Mouse (Mus musculus) stomach, embryonic 14.5 days (tissue): ENCODE data around the gene Nt5dc1. TPM values are rescaled to one million over a fixed set of nuclear protein-coding genes. Genes with fewer than 3 reads are reported as not detected.

Experiments
- ATAC-seq: fragments of 200-750 bp; cut with Nextera tagmentation; 2 replicates; pipeline ENCODE4 v1.8.0; 2017; ENCODE audit warnings: low read depth, moderate TSS enrichment; ENCODE audit not compliant: insufficient number of reproducible peaks, insufficient read depth, low FRiP score
- H3K27ac ChIP-seq: fragments of 300-500 bp; sonication (generic); 2 replicates; pipeline ENCODE4 v1.5.1; 2014; ENCODE audit warnings: mild to moderate bottlenecking, low read length, moderate library complexity, mixed read lengths
- H3K27me3 ChIP-seq: fragments of 300-500 bp; sonication (generic); 2 replicates; pipeline ENCODE4 v1.6.1; 2014; ENCODE audit warnings: low read length, control low read depth, mixed read lengths; ENCODE audit not compliant: control insufficient read depth, insufficient read depth
- H3K36me3 ChIP-seq: fragments of 300-500 bp; sonication (generic); 2 replicates; pipeline ENCODE4 v1.6.1; 2014; ENCODE audit warnings: mild to moderate bottlenecking, control low read depth, low read length, moderate library complexity, mixed read lengths; ENCODE audit not compliant: control insufficient read depth, insufficient read depth
- H3K4me1 ChIP-seq: fragments of 300-500 bp; sonication (generic); 2 replicates; pipeline ENCODE4 v1.6.1; 2014; ENCODE audit warnings: low read length, control low read depth, mixed read lengths; ENCODE audit not compliant: control insufficient read depth, insufficient read depth
- H3K4me2 ChIP-seq: fragments of 300-500 bp; sonication (generic); replicated peaks from 2 replicates; pipeline ENCODE4 v1.6.1; 2014; ENCODE audit warnings: low read depth, low read length, control low read depth
- H3K4me3 ChIP-seq: fragments of 300-500 bp; sonication (generic); 2 replicates; pipeline ENCODE4 v1.5.1; 2014; ENCODE audit warnings: low read depth, low read length, control low read depth
- H3K9ac ChIP-seq: fragments of 300-500 bp; sonication (generic); replicated peaks from 2 replicates; pipeline ENCODE4 v1.6.1; 2014; ENCODE audit warnings: low read depth, mild to moderate bottlenecking, control low read depth, low read length, moderate library complexity, mixed read lengths
- H3K9me3 ChIP-seq: fragments of 300-500 bp; sonication (generic); 2 replicates; pipeline ENCODE4 v1.6.1; 2016; ENCODE audit warnings: low read depth, low read length, control low read depth; ENCODE audit not compliant: control insufficient read depth
- WGBS: fragments of 180-500 bp; shearing (Covaris S2); extraction: QIAGEN DNeasy Blood & Tissue Kit; methylation state at CpG from one replicate; pipeline ENCODE4 v1.1.7; 2014; 5-methylcytosine and 5-hydroxymethylcytosine counted together
- polyA plus RNA-seq: library from polyadenylated mRNA; unstranded; fragments of >200 nt; fragmentation: Nextera tagmentation; extraction: Ambion mirVana; gene quantifications from 2 replicates; pipeline ENCODE4 v1.2.1, GENCODE M21; 2014

The Nt5dc1 gene
- polyA plus RNA-seq, 1 experiment from 2014 or later: 11.6 TPM

DNA sequence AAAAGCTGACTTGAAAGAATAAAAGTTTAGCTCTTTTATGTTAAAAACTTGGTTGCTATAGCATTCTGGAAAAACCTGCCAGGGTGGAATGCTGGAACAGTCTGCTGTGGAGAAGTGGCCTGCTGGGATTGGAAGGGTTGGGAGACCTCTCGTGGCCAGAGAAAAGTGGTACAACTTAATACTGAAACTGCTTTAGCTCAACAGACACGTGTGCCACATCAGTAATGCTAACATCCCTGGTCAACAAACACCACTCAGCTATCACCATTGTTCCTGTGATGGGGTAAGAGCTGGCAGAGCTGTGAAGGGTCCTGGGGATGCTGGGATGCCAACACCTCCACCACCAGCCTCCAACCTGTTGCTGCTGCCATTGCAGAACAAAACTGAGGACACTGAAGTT, 90.0 kb downstream of the Nt5dc1 start:
- no peaks in the 10 kb centered on the region for H3K27me3 ChIP-seq
- 3% methylated on average over 2 of the region's 2 CpGs for WGBS
- no peak overlapping the region for H3K4me3 ChIP-seq
- ATAC-seq: 0 out of 2 replicates have a peak, but pooled peaks have one; percentile 46
- no peak overlapping the region for H3K4me2 ChIP-seq
- H3K9me3 ChIP-seq: no peaks in the 10 kb centered on the region
- H3K9ac ChIP-seq: no peak overlapping the region
- no peaks in the 10 kb centered on the region for H3K36me3 ChIP-seq
- H3K27ac ChIP-seq: no peak overlapping the region
- H3K4me1 ChIP-seq: no peaks in the 10 kb centered on the region

- H3K27ac ChIP-seq: no peak overlapping the region
- peaks cover under 1% of the 10 kb centered on the region; the same call in 1 of the 2 replicates for H3K36me3 ChIP-seq
- H3K9ac ChIP-seq: no peak overlapping the region
- no peaks in the 10 kb centered on the region for H3K27me3 ChIP-seq
- no peaks in the 10 kb centered on the region for H3K9me3 ChIP-seq
- H3K4me3 ChIP-seq: no peak overlapping the region
- no peaks in the 10 kb centered on the region for H3K4me1 ChIP-seq
- ATAC-seq: no peak
- WGBS: 60% methylated on average over 5 of the region's 5 CpGs
- H3K4me2 ChIP-seq: no peak overlapping the region
These were observed 91.2 kb downstream of the Nt5dc1 start for GRCm38 (mm10) chr10:34327144-34327543.

GRCm38 (mm10) chr10:34326701-34327100, 91.7 kb downstream of the Nt5dc1 start:
- no peak overlapping the region for H3K9ac ChIP-seq
- 22% methylated on average over 4 of the region's 4 CpGs for WGBS
- no peak for ATAC-seq

GRCm38 (mm10) chr10:34320809-34321208, 97.5 kb downstream of the Nt5dc1 start:
- Histone ChIP-seq H3K4me2 (no peak overlapping the region), H3K4me3 (no peak overlapping the region), H3K27me3 (no peaks in the 10 kb centered on the region), H3K4me1 (no peaks in the 10 kb centered on the region; the same call in 1 of the 2 replicates), H3K9ac (no peak overlapping the region), H3K27ac (no peak overlapping the region), H3K36me3 (peaks cover 5% of the 10 kb centered on the region; the same call in 1 of the 2 replicates), H3K9me3 (no peaks in the 10 kb centered on the region)
- no peak for ATAC-seq
- 81% methylated on average over 2 of the region's 2 CpGs for WGBS

More at GRCm38 (mm10) chr10:34326701-34327100, 91.7 kb downstream of the Nt5dc1 start:
- Histone ChIP-seq H3K4me1 (no peaks in the 10 kb centered on the region), H3K4me2 (no peak overlapping the region), H3K36me3 (peaks cover 5% of the 10 kb centered on the region; the same call in 1 of the 2 replicates), H3K4me3 (no peak overlapping the region), H3K27me3 (no peaks in the 10 kb centered on the region), H3K27ac (no peak overlapping the region), H3K9me3 (no peaks in the 10 kb centered on the region)

- 37% methylated on average over 2 of the region's 2 CpGs for WGBS
These were observed 101.1 kb downstream of the Nt5dc1 start for GRCm38 (mm10) chr10:34317217-34317606.

GRCm38 (mm10) chr10:34316571-34317216, 101.7 kb downstream of the Nt5dc1 start:
- H3K4me3 ChIP-seq: no peak overlapping the region
- peak; percentile 81 for ATAC-seq
- peaks cover under 1% of the 10 kb centered on the region; the same call in 1 of the 2 replicates for H3K36me3 ChIP-seq
- H3K9me3 ChIP-seq: no peaks in the 10 kb centered on the region
- H3K27me3 ChIP-seq: no peaks in the 10 kb centered on the region
- 2% methylated on average over 3 of the region's 3 CpGs for WGBS
- 0 out of 2 replicates have a peak overlapping the region, but pooled peaks have one; percentile 5 for H3K4me2 ChIP-seq
- no peak overlapping the region for H3K9ac ChIP-seq
- no peaks in the 10 kb centered on the region; the same call in 1 of the 2 replicates for H3K4me1 ChIP-seq
- no peak overlapping the region for H3K27ac ChIP-seq

More at GRCm38 (mm10) chr10:34317217-34317606, 101.1 kb downstream of the Nt5dc1 start:
- Histone ChIP-seq H3K27ac (no peak overlapping the region), H3K27me3 (no peaks in the 10 kb centered on the region), H3K9me3 (no peaks in the 10 kb centered on the region), H3K9ac (no peak overlapping the region), H3K36me3 (peaks cover 5% of the 10 kb centered on the region; the same call in 1 of the 2 replicates), H3K4me1 (no peaks in the 10 kb centered on the region; the same call in 1 of the 2 replicates), H3K4me2 (no peak overlapping the region), H3K4me3 (no peak overlapping the region)
- ATAC-seq: no peak

DNA sequence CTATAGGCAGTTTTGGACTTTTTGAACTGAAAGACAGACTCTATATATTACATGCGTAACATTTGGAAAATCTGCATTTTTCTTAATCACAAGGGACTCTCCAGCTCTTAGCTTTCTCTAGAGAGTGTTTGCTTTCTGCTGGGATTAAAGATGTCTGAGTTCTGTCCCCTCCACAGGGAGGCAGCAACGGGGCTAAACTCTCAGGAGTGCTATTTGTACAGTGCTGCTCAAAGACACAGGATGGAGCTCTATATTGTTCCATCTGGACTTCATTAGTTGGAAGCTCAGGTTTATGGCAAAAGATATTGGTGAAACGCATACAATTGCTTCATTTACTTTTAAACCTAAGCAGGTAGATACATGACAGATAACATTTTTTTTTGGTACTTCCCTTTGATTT, 105.8 kb downstream of the Nt5dc1 start:
- no peak overlapping the region for H3K9ac ChIP-seq
- no peaks in the 10 kb centered on the region for H3K9me3 ChIP-seq
- no peak overlapping the region for H3K27ac ChIP-seq
- H3K4me1 ChIP-seq: no peaks in the 10 kb centered on the region; the same call in 1 of the 2 replicates
- WGBS: 76% methylated on average over 3 of the region's 3 CpGs
- H3K4me2 ChIP-seq: no peak overlapping the region
- H3K36me3 ChIP-seq: no peaks in the 10 kb centered on the region
- H3K4me3 ChIP-seq: no peak overlapping the region
- H3K27me3 ChIP-seq: no peaks in the 10 kb centered on the region
- ATAC-seq: no peak

DNA sequence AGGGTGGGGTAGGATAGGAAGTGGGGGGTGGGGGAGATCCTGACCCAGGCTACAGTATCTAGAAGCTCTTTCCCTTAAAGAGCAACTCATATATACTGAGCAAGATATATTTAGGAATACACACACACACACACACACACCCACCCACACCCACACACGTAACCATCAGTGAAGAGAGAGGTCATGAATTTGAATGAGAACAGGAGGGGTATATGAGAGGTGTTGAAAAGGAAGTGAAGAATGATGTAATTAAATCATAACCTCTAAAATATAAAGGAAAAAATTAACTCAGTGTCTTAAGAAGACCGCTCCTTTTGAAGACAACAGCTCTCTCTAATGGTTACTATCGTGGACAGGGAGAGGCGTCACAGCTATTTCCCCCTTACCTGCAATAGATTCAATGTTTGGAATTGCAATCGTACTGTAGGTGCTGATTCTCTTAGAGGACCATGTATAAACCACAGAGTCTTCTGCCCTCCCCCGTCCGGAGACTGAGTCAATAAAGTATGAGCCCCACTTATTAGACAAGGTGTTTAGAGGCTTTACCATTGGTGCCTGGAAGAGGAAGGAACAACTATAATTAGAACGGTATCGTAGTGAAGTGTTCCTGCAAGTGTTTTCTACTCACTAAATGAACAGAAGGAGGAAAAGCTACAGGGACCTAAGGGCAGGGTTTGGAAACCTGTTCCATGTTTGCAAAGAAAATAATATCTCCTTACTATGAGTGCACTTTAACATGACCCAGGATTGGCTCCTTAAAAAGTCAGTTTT, 108.3 kb downstream of the Nt5dc1 start:
- Histone ChIP-seq H3K36me3 (no peaks in the 10 kb centered on the region), H3K4me2 (no peak overlapping the region), H3K9me3 (no peaks in the 10 kb centered on the region), H3K4me3 (no peak overlapping the region), H3K27ac (no peak overlapping the region), H3K4me1 (no peaks in the 10 kb centered on the region), H3K9ac (no peak overlapping the region), H3K27me3 (no peaks in the 10 kb centered on the region)
- 87% methylated on average over 9 of the region's 9 CpGs for WGBS
- no peak for ATAC-seq
